Mouse (Mus musculus) c-Kit-positive CD71-negative TER-119-negative erythroid progenitor cells, embryonic 14.5 days (primary cell): Measurements from ENCODE around the gene Fzd7.
"Not testable (repeated sequence)": the region's sequence is repeated elsewhere in the genome, so short reads cannot be mapped to it uniquely, and the experiment has no call there.

Experiments used
- DNase-seq: peaks from one replicate; pipeline ENCODE4 v3.0.0-alpha.2; 2013; ENCODE audit warnings: low read depth

The Fzd7 gene

DNA sequence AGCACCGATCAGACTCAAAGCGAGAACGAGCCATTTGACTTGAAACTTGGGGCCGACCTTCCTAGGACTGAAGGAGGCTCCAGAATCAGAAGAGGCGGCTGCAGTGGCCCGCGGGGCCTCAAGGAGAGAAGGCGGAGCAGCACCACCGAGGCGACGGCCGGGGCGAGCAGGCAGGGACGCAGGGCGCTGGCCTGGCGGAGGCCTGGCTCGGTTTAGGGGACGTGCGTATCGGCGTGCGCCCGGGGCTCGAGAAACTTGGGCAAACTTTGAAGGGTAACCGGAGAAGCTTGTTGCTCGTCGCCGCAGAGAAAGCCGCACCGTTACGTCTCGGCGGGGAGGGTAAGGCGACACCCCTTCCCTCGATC lies at the start of gene Fzd7:
TSS of gene Fzd7 (plus strand) at position 94 of the 365 bp plus-strand sequence.
- DNase-seq = no peak

DNA sequence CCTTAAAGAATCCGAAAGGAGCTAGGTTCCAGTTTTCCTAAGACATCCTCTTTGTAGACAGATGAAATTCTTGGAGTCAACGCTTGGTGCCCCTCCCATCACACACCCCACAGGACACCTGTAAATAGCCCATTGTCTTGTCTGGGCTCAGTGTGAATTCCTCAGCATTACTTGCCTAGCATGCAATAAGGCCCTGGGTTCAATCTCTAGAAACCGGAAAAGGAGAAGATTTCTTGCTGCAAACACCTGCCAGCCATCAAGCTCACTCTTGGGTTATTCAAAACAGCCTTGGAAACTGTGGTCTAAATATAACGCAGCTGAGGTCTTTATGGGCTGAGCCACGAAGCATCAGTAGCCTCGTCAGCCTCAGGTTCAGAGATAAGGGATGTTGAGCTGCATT lies 48.9 kb upstream of the Fzd7 start:
- no peak for DNase-seq

DNA sequence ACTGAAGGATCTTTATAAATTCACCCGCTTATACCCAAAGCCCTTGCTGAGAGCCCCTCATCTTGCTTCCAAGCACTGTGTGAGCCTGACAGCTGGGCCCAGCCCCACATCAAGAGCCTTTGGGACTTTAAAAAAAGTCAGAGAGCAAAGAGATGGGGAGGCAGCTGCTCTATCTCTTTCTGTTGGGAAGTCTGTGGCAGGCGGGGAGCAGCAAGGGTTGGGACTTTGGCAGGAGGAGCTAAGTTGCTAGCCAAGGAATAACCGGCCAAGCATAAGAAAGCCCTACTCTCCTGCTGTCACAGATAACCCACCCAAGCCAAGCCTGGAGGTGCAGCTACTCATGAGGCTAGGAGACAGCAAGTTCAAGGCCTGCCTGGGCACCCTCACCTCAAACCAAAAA lies 48.2 kb upstream of the Fzd7 start:
- no peak for DNase-seq

DNA sequence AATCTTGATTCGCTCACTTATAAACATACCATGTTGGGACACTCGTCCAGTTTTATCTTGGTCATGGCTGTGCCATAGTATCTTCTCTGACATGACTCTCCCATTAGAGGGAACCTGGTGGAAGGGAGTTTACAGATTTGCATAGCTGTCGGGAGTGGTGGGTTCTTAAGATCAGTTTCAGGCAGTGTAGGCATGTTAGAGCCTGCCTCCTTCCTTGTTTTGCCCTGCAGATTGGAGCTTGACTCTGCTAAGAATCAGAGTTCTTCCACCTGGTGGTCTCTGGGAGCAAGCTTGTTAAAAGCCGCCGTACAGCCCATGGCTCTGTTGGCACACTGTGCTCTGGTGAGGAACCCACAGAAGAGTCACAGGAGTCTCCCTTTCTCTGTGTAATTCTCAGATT lies 47.0 kb upstream of the Fzd7 start:
- no peak for DNase-seq

DNA sequence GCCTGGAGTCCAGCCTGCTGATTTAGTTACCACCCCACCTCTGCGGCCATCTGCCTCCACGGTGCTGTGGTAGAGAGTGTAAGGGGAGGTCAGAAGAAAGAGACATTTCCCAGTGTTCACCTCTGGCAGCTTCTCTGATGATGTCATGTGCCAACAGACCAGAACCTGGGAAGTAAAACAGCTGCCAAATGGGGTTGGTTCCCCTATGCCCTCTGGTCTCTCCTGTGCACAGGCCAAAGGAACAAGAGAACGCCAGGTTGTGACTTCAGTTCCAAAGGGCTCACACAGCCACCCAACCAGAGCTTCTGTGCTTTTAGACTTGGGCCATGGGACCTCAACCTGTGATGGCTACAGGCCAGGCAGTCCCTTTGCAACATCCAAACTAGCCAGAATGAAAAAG lies 45.9 kb upstream of the Fzd7 start:
- DNase-seq = no peak

DNA sequence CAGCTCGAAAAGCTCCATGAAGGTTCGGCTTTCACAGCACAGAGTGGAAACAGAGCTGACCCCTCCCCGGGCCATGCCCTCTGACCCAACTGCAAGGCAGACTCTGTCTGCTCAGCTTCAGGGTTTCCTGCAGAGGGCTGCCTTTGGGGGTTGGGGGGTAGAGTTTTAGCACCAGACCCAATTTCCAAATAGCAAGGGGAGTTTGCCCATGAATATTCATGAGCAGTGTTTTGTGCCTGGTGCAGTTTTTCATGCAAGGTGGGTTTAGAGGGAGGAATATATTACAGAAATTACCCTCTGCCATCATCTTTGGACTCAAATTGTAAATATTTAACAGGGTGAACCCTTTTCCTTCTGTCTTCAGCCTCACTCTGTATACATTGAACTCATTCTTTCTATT lies 44.3 kb upstream of the Fzd7 start:
- DNase-seq = no peak

DNA sequence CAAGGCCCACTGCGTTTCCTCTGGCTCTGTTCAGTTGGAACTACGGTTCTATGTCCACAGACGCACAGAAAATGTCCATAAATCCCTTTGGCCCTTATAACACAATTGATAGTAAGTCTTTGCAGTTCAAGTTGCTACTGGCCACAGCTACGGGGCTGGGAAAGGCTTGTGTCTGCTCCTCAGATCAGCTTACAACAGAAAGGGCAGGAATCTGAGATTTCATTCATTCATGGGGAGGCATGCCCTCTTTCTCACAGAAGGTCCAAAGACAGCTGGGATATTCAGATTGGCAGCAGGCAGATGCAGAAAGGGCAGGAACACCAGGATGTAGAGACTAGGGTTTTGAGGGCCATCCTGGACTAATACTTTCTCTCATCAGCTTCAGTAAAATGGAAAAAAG lies 43.9 kb upstream of the Fzd7 start:
- no peak for DNase-seq

DNA sequence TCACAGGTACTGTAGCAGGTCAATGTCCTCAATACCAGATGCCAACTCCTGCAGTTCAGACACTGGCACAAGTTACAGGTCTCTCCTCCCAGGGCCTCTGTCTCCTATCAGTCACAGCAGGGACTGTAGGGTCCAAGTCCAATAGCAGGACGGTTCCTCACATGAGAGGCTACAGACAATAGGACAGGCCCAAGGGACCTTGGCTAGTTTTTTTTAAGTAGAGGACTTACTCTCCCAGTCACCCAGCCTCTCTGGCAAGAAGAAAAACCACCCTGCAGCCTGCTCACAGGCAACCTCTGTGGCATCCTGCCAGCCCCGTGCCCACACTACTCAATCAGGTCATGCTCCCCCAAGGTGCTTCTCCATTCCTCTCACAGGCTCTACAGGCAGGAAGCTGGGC lies 43.0 kb upstream of the Fzd7 start:
- DNase-seq = no peak

DNA sequence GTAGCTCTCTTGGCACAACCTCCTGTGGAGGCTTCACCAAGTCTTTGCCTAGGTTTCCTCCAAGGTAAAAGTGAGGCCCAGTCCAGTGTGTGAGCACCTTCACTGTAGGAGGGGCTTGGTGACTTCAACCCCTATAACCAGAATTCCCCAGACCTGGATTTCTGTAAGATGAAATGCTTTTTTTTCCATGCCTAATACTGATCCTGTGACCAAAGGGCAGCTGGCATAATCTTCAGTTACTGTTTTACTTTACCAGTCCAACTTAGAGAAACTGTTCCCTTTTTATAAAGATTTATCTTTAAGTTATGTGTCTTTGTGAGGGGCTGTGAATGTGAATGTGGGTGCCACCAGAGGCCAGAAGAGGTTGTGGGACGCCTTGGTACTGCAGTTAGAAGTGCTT lies 42.3 kb upstream of the Fzd7 start:
- no peak for DNase-seq

DNA sequence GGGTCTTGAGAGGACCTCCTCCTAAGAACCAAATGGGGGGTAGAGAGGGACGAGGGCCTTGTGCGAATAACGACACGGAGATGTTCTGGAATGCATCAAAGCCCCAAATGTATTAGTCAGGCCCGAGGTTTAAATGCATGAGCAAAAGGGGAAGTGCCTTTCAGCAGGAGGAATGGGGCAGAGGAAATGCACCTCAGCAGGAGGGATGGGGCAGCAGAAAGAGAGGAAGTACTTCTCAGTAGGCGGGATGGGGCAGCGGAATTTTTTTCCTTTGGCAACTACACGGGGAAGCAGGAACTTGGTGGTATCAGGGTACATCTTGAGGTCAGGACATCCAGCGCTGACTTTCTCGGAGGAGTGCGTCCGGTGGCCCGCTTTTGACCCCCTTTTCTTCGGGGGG lies 39.5 kb upstream of the Fzd7 start:
- not testable (repeated sequence) for DNase-seq

DNA sequence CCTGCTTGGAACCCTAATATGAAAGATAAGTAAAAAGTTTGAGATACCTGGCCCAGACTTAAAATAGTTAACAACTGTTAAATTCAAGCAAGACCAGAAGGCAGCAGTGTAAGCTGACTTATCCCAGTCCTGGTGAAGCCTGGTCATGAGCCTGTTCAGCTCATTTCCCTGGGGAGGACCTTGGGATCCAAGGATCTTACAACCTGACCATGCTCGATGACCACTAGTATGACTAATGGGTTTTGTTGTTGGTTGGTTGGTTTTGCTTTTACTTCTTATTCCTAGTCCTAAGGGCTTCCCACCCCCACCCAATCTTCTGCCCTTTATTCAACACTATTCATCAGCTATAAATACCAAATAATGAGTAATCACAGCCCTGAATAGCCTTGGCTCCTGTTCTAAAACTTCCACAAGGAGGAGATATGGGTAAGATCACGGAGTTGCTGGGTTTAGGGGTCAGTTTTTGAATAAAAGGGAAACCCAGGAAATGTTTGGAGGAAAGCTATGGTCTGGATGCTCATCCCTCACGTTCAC lies 38.0 kb upstream of the Fzd7 start:
- DNase-seq = no peak

DNA sequence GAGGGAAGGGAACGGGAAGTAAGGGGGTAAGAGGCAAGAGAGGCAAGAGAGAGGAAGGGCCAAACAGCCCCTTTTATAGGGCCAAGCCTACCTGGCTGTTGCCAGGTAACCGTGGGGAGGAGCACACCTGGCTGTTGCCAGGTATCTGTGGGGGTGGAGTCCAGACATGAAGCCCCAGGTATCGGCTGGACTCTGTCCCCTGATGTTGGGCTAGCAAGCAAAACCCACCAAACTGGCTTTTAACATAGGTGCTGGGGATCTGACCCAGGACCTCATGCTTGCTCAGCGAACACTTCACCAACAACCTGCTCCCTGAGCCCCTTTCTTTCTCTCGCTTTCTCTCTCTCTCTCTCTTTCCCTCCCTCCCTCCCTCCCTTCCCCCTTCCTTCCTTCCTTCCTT lies 37.0 kb upstream of the Fzd7 start:
- DNase-seq = no peak

DNA sequence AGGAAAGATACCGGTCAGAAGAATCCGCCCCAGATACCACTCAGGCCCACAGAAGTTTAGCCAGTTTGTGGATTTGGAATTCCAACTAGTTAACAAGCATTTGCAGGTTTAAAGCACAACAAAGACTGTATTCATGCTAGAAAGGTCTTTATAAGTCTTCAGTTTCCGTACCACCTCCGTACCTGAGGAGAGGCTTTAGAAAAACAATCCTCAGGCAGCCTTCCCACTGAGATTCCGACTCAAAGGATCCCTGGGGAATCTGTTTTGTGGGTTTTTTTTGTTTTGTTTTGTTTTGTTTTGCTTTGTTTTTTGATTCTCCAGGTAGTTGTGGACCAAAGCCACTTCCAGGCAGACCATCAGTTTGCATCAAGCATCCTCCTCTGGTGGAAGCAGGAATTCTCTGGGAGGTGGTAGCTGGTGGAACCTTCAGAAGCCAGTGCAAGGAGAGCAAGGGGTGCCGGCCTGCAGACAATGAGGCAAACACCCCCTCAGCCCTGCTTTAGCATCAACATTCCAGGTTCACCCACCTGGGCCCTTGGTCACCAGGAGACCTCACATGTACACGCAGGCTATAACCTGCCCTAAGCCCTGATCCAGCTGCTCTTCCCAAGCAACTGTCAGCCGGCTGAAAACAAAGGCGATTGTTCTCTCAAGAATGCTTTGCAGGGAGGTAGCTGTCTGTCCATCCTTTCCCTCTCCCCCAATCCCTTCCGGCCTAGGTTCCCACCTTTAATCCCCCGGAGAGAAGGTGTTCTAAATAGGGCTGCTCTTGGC lies 33.5 kb upstream of the Fzd7 start:
- DNase-seq = no peak

DNA sequence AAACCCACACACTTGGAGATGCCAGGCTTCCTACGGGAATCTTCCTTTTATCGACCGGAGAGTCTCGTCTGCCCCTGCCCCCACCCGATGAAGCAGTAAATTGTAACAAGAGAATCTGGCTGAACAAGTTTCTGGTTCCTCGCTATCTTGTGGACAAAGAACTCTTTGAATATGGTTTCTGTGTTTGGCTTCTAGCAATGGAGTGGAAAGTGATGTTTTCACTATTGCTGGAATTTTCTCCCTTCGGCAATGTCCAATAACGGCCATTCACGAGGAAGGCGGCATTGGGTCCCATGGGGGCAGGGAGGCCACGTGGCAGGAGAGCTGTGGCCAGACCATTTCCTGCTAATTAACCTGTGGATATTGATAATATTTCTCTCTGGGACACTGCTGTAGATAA lies 32.8 kb upstream of the Fzd7 start:
- DNase-seq = no peak

DNA sequence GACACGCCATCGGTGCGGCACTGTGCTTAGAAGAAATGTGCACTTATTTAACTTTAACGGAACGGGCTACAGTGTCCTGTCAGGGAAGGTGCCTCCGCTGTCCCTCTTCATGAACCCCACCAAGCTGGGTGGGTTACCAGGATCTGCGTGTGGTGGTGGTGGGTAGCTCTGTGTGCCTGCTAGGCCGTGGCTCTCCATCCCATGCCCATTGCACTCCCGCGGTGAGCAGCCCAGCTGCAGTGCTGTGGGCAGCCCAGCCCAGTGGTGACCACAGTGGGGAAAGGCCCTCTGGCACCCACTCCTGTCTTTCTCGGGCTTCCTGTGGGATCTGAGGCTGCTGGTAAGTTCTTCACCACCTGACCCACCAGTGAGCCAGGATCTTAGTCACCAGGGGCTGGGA lies 31.3 kb upstream of the Fzd7 start:
- DNase-seq = no peak

DNA sequence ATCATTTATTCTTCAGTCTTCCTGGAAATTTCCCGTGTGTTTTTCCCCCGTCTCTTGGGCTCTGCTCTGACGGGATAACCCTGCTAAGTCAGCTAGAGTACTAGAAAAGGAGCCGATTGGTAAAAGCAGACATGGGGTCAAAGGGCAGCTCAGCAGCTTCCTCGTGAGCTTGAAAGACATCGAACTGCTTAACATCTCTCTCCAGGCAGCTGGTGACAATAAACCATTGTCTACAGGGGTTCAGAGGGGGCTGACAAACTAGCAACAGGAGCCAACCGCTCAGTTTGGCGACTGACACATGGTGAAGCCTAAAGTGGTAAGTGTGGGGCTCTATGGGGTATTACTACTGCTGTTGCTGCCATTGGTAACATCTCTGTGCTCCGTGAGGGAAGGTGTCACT lies 30.6 kb upstream of the Fzd7 start:
- DNase-seq = no peak

DNA sequence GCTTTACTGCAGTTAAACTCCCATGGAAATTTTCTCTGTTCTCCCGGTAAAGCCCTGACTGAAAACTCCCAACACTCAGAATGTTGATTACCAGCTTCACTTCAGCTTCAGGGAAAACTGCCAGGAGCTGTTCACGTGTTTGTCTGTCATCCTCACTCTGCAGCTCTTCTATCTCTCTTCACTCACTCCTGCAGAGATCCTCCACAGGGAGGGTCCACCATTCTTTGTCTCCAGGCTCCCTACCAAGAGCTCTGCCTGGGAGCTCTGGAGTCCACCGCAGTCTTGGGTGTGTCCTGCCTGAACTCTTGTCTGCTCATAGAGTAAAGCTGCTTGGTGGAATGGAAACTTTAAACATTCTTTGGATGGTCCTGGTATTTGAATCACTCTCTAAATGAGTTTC lies 25.4 kb upstream of the Fzd7 start:
- no peak for DNase-seq

DNA sequence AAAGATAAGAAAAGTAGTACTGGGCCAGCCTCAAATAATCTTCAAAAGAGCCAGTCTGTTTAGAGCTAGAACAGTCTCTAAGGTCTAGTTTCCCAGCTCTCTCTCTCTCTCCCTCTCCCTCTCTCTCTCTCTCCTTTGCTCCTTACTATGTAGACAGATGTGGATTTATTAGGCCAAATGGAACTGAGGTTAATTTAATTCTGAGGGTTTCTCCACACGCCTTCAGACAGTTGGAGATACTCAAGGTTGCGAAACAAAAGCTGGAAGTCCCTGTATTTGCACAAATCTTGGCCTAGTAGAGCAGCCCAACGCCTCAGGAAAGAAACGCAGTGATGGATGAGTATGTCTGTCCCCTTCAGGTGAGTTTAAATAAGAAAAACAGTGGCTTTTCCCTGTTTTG lies 24.4 kb upstream of the Fzd7 start:
- DNase-seq = no peak

DNA sequence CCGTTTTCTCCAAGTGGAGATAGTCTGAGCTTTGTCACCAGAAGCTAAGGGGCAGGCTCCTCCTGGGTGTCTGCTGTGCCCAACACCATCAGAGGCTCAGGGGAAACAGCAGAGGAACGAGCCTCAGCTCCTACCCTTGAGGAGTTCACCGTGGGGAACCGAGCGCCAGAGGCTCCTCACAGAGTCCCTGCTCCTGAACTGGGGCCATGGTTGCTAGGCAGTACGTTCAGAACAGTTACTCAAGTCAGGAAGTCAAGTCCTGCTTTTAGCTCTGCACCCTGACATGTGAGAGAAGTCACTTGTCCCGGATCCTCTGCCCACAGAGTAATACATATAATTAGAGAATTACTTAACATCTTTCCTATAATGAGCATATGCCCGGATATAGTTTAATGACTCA lies 23.3 kb upstream of the Fzd7 start:
- DNase-seq = no peak

DNA sequence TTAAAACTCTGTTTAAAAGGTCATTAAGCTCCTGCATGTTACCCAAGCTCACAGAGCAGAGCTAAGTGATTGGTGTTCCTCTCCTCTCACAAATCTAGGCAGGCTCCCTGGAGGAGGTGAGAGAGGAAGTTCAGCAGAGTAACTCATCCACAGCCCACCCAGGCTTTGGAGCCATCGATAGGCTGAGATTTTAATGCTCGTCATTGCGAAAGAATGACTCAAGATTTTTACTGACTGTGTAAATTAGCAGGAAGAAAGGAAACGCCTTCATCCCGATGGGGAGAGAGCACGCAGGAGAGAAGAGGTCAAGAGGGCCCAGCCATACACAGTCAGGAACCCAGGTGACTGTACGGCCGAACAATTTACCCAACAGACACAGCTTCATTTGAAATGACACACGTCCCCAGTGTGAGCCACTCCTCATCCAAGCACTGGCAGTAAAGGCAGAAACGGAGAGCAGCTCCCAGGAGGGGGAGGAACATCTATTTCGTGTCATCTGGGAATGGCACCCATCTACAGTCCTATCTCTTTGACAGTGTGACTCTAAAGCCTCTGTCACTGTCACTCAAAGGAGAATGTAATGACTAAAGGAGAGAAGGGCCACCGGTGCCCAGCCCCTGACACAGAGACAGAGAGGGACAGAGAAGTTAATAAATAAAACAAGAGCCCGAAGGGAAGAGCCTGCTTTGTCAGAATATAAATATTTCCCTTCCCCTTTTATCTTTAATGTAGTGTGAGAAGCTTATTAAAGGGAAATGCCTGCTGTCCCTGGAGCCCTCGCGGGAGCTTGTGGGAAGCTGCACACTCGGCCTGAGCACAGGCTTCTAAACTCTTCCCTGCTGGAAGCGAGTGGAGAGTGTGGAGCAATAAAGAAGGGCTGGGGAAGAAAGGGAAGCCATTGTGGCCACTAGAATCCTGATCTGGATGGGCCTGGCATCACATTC lies 17.3 kb upstream of the Fzd7 start:
- no peak for DNase-seq

DNA sequence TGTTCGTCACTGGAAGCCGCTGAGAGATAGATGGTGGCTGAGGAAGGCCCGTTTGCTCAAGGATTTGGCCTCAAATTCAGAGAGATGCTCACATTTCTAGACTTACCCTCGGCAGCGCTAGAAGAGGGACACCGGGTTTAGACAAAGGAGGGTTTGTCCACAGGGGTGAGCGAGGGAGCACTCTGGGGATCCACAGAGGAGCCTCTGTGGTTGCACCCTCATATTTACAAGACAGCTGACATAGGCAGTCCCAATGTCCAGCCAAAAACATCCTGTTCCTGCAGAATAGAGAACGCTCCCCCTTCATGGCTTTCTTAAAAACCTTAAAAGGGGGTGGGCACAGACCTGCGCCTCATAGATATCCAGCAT lies 16.6 kb upstream of the Fzd7 start:
- no peak for DNase-seq

DNA sequence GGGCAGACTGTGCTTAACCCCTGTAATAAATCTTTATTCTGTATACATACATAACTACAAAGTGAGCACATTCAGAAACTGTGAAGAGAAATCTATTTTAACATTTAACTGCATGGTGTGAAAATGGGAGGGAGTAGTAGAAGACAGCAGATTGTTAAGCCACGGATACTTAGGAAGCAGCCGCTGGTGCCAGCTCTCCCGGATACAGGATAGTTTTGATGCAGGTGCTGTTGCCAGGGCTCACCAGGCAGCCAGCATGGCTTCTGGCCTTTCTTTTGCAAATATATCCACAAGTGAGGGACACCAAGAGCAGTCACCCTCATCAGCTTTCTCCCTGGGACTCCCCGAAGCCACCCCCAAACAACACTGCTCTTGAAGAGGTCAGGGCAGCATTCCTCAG lies 13.1 kb upstream of the Fzd7 start:
- no peak for DNase-seq

DNA sequence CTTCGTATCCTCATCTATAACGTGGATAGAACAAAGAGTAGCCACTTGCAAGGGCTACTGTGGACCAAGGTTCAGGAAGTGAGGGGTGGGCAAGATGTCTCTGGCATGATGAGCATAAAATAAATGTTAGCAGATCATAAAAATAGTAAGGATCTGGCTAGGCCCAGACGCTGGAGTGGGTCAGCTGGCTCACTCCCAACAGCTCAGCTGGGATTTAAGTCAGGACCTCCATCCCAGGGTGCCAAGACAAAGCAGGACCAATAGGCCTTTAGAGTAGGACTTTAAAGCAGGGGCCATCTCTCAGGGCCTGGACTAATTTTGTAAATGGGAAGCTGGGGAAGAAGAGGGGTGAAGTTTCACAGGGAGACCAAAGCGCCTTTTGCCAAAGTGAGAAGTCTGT lies 11.5 kb upstream of the Fzd7 start:
- DNase-seq = no peak
